Mouse (Mus musculus): ENCODE measurements around the gene Mtmr4. TPM values are rescaled to one million over a fixed set of nuclear protein-coding genes. Genes with fewer than 3 reads are reported as not detected.

The Mtmr4 gene
- polyA plus RNA-seq, 1 experiment from 2014 or later: 65.1 TPM

- WGBS: 100% methylated on average over 2 of the region's 2 CpGs
Measured at GRCm38 (mm10) chr11:87603571-87603970, 11.6 kb downstream of the Mtmr4 start.

GRCm38 (mm10) chr11:87609264-87609663, 17.3 kb downstream of the Mtmr4 start:
- H3K9me3 ChIP-seq (ENCODE audit: control insufficient read depth, low read length): no peaks in the 10 kb centered on the region
- WGBS: 87% methylated on average over 7 of the region's 7 CpGs
- peaks cover 76% of the 10 kb centered on the region for H3K36me3 ChIP-seq (ENCODE audit: control insufficient read depth, insufficient read depth)
- no peak overlapping the region for H3K4me2 ChIP-seq (ENCODE audit: low read length)
- H3K4me3 ChIP-seq (replicated peaks; ENCODE audit: low read length): no peak overlapping the region
- H3K4me1 ChIP-seq (replicated peaks; ENCODE audit: control insufficient read depth, insufficient read depth, low read length): no peaks in the 10 kb centered on the region
- H3K27ac ChIP-seq (ENCODE audit: low read length): no peak overlapping the region
- H3K27me3 ChIP-seq (replicated peaks; ENCODE audit: control insufficient read depth, insufficient read depth, low read length): no peaks in the 10 kb centered on the region
- no peak overlapping the region for H3K9ac ChIP-seq (replicated peaks; ENCODE audit: low read depth, low read length)
- no peak for ATAC-seq

More at GRCm38 (mm10) chr11:87603571-87603970, 11.6 kb downstream of the Mtmr4 start:
- no peak overlapping the region for H3K9ac ChIP-seq (replicated peaks; ENCODE audit: low read depth, low read length)
- no peaks in the 10 kb centered on the region for H3K9me3 ChIP-seq (ENCODE audit: control insufficient read depth, low read length)
- no peak overlapping the region for H3K27ac ChIP-seq (ENCODE audit: low read length)
- H3K4me2 ChIP-seq (ENCODE audit: low read length): no peak overlapping the region
- no peak overlapping the region for H3K4me3 ChIP-seq (replicated peaks; ENCODE audit: low read length)
- no peak for ATAC-seq
- peaks cover 74% of the 10 kb centered on the region for H3K36me3 ChIP-seq (ENCODE audit: control insufficient read depth, insufficient read depth)
- H3K27me3 ChIP-seq (replicated peaks; ENCODE audit: control insufficient read depth, insufficient read depth, low read length): no peaks in the 10 kb centered on the region
- H3K4me1 ChIP-seq (replicated peaks; ENCODE audit: control insufficient read depth, insufficient read depth, low read length): no peaks in the 10 kb centered on the region

GRCm38 (mm10) chr11:87611547-87611946, 19.6 kb downstream of the Mtmr4 start:
- H3K4me2 ChIP-seq (ENCODE audit: low read length): no peak overlapping the region
- H3K4me1 ChIP-seq (replicated peaks; ENCODE audit: control insufficient read depth, insufficient read depth, low read length): no peaks in the 10 kb centered on the region
- WGBS: 83% methylated on average over 9 of the region's 9 CpGs
- no peaks in the 10 kb centered on the region for H3K27me3 ChIP-seq (replicated peaks; ENCODE audit: control insufficient read depth, insufficient read depth, low read length)
- no peak overlapping the region for H3K4me3 ChIP-seq (replicated peaks; ENCODE audit: low read length)
- no peak for ATAC-seq
- peaks cover 73% of the 10 kb centered on the region for H3K36me3 ChIP-seq (ENCODE audit: control insufficient read depth, insufficient read depth)
- H3K9ac ChIP-seq (replicated peaks; ENCODE audit: low read depth, low read length): no peak overlapping the region
- no peak overlapping the region for H3K27ac ChIP-seq (ENCODE audit: low read length)
- no peaks in the 10 kb centered on the region; the same call in 1 of the 2 replicates for H3K9me3 ChIP-seq (ENCODE audit: control insufficient read depth, low read length)

- no peak overlapping the region for H3K9ac ChIP-seq (replicated peaks; ENCODE audit: low read depth, low read length)
- H3K27ac ChIP-seq (ENCODE audit: low read length): no peak overlapping the region
- H3K27me3 ChIP-seq (replicated peaks; ENCODE audit: control insufficient read depth, insufficient read depth, low read length): no peaks in the 10 kb centered on the region
- peaks cover 2% of the 10 kb centered on the region for H3K9me3 ChIP-seq (ENCODE audit: control insufficient read depth, low read length)
- no peak overlapping the region for H3K4me2 ChIP-seq (ENCODE audit: low read length)
- no peaks in the 10 kb centered on the region for H3K4me1 ChIP-seq (replicated peaks; ENCODE audit: control insufficient read depth, insufficient read depth, low read length)
- H3K4me3 ChIP-seq (replicated peaks; ENCODE audit: low read length): no peak overlapping the region
- peaks cover 77% of the 10 kb centered on the region for H3K36me3 ChIP-seq (ENCODE audit: control insufficient read depth, insufficient read depth)
- WGBS: 92% methylated on average over 7 of the region's 7 CpGs
- ATAC-seq: no peak
Measured at GRCm38 (mm10) chr11:87613972-87614371, 22.0 kb downstream of the Mtmr4 start.

- Histone ChIP-seq H3K27ac (ENCODE audit: low read length) (no peak overlapping the region), H3K4me1 (replicated peaks; ENCODE audit: control insufficient read depth, insufficient read depth, low read length) (no peaks in the 10 kb centered on the region), H3K27me3 (replicated peaks; ENCODE audit: control insufficient read depth, insufficient read depth, low read length) (no peaks in the 10 kb centered on the region), H3K4me2 (ENCODE audit: low read length) (no peak overlapping the region), H3K9ac (replicated peaks; ENCODE audit: low read depth, low read length) (no peak overlapping the region), H3K4me3 (replicated peaks; ENCODE audit: low read length) (no peak overlapping the region), H3K9me3 (ENCODE audit: control insufficient read depth, low read length) (peaks cover 2% of the 10 kb centered on the region), H3K36me3 (ENCODE audit: control insufficient read depth, insufficient read depth) (peaks cover 72% of the 10 kb centered on the region)
- ATAC-seq: no peak
- 92% methylated on average over 5 of the region's 5 CpGs for WGBS
Measured at GRCm38 (mm10) chr11:87615551-87615950, 23.6 kb downstream of the Mtmr4 start.

GRCm38 (mm10) chr11:87615952-87616351, 24.0 kb downstream of the Mtmr4 start:
- peaks cover 2% of the 10 kb centered on the region for H3K9me3 ChIP-seq (ENCODE audit: control insufficient read depth, low read length)
- H3K27me3 ChIP-seq (replicated peaks; ENCODE audit: control insufficient read depth, insufficient read depth, low read length): no peaks in the 10 kb centered on the region
- H3K4me1 ChIP-seq (replicated peaks; ENCODE audit: control insufficient read depth, insufficient read depth, low read length): no peaks in the 10 kb centered on the region
- 98% methylated on average over 2 of the region's 2 CpGs for WGBS
- H3K4me2 ChIP-seq (ENCODE audit: low read length): no peak overlapping the region
- no peak overlapping the region for H3K4me3 ChIP-seq (replicated peaks; ENCODE audit: low read length)
- no peak for ATAC-seq
- H3K27ac ChIP-seq (ENCODE audit: low read length): no peak overlapping the region
- H3K36me3 ChIP-seq (ENCODE audit: control insufficient read depth, insufficient read depth): peaks cover 67% of the 10 kb centered on the region
- no peak overlapping the region for H3K9ac ChIP-seq (replicated peaks; ENCODE audit: low read depth, low read length)

GRCm38 (mm10) chr11:87616790-87617474, 25.0 kb downstream of the Mtmr4 start, which contains the start of gene Hsf5:
Gene Hsf5, plus strand, starts transcription at chr11:87617164.
- Histone ChIP-seq H3K36me3 (ENCODE audit: control insufficient read depth, insufficient read depth) (peaks cover 58% of the 10 kb centered on the region), H3K27ac (ENCODE audit: low read length) (no peak within 1 kb of the TSS), H3K4me3 (replicated peaks; ENCODE audit: low read length) (no peak within 1 kb of the TSS), H3K4me1 (replicated peaks; ENCODE audit: control insufficient read depth, insufficient read depth, low read length) (no peaks in the 10 kb centered on the region), H3K4me2 (ENCODE audit: low read length) (no peak within 1 kb of the TSS), H3K9me3 (ENCODE audit: control insufficient read depth, low read length) (peaks cover 2% of the 10 kb centered on the region), H3K27me3 (replicated peaks; ENCODE audit: control insufficient read depth, insufficient read depth, low read length) (no peaks in the 10 kb centered on the region), H3K9ac (replicated peaks; ENCODE audit: low read depth, low read length) (no peak within 1 kb of the TSS)
- no peak for ATAC-seq
- 90% methylated on average over 57 of the region's 69 CpGs for WGBS

- H3K27ac ChIP-seq (ENCODE audit: low read length): no peak overlapping the region
- ATAC-seq: no peak
- H3K4me3 ChIP-seq (replicated peaks; ENCODE audit: low read length): no peak overlapping the region
- H3K9me3 ChIP-seq (ENCODE audit: control insufficient read depth, low read length): peaks cover 2% of the 10 kb centered on the region
- no peaks in the 10 kb centered on the region for H3K4me1 ChIP-seq (replicated peaks; ENCODE audit: control insufficient read depth, insufficient read depth, low read length)
- H3K9ac ChIP-seq (replicated peaks; ENCODE audit: low read depth, low read length): no peak overlapping the region
- H3K4me2 ChIP-seq (ENCODE audit: low read length): no peak overlapping the region
- H3K36me3 ChIP-seq (ENCODE audit: control insufficient read depth, insufficient read depth): peaks cover 52% of the 10 kb centered on the region
- WGBS: 95% methylated on average over 32 of the region's 32 CpGs
- H3K27me3 ChIP-seq (replicated peaks; ENCODE audit: control insufficient read depth, insufficient read depth, low read length): no peaks in the 10 kb centered on the region
Measured at GRCm38 (mm10) chr11:87617606-87618005, 25.6 kb downstream of the Mtmr4 start.

GRCm38 (mm10) chr11:87623160-87623559, 31.2 kb downstream of the Mtmr4 start:
- Histone ChIP-seq H3K4me3 (replicated peaks; ENCODE audit: low read length) (no peak overlapping the region), H3K9ac (replicated peaks; ENCODE audit: low read depth, low read length) (no peak overlapping the region), H3K4me1 (replicated peaks; ENCODE audit: control insufficient read depth, insufficient read depth, low read length) (no peaks in the 10 kb centered on the region), H3K27ac (ENCODE audit: low read length) (no peak overlapping the region), H3K4me2 (ENCODE audit: low read length) (no peak overlapping the region), H3K27me3 (replicated peaks; ENCODE audit: control insufficient read depth, insufficient read depth, low read length) (no peaks in the 10 kb centered on the region), H3K9me3 (ENCODE audit: control insufficient read depth, low read length) (no peaks in the 10 kb centered on the region), H3K36me3 (ENCODE audit: control insufficient read depth, insufficient read depth) (peaks cover 12% of the 10 kb centered on the region)
- WGBS: 86% methylated on average over 4 of the region's 4 CpGs
- ATAC-seq: no peak

All from forebrain, embryonic 16.5 days (tissue).